Mouse (Mus musculus) brain, embryonic 14.5 days (tissue): Measurements from ENCODE around the gene Rad51c. TPM values are rescaled to one million over a fixed set of nuclear protein-coding genes. Genes with fewer than 3 reads are reported as not detected.
"Not testable (repeated sequence)": the region's sequence is repeated elsewhere in the genome, so short reads cannot be mapped to it uniquely, and the experiment has no call there.

Experiments
- DNase-seq: peaks from one replicate; pipeline ENCODE4 v3.0.0-alpha.2; 2011; ENCODE audit warnings: low read depth
- CTCF ChIP-seq: fragments of 200-500 bp; IDR thresholded peaks from 2 replicates; pipeline ENCODE4 v1.5.1; 2012; ENCODE audit warnings: inconsistent platforms, mild to moderate bottlenecking, moderate library complexity, borderline replicate concordance; ENCODE audit not compliant: insufficient read depth, insufficient read length; ENCODE audit errors: extremely low read depth
- POLR2A ChIP-seq: fragments of 200-500 bp; IDR thresholded peaks from 2 replicates; pipeline ENCODE4 v1.6.1; 2012; ENCODE audit warnings: mild to moderate bottlenecking, inconsistent platforms, borderline replicate concordance; ENCODE audit not compliant: poor library complexity, insufficient read depth, insufficient read length, severe bottlenecking; ENCODE audit errors: extremely low read depth
- polyA plus RNA-seq: library from polyadenylated mRNA; depleted of rRNA; stranded (reverse); fragments of >200 nt; gene quantifications from 2 replicates; pipeline ENCODE4 v1.2.3, GENCODE M21; 2012; rRNA removed

The Rad51c gene
- 5.9 and 7.6 TPM in 2 replicates for polyA plus RNA-seq

DNA sequence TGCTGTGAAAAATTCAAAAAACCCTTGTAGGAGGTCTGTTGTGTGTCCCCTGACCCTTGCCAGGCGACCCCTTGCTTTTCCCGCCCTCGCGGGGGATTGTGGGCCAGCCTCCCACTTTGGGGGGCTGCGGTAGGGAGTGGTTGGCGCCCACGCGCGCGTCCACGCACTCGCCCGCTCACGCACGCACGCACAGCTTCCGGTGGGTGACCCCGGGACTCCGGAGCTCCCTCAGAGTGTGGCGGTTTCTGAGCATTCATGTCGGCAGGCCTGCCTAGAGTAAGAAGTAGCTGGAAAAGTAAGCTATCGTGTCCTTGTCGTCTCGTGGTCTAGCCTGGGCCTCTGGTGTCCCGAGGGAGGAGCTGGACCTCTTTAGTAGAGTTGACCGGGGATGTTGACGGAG is at the start of gene Rad51c, which contains the start of gene Tex14:
TSS of gene Rad51c (minus strand) at position 79 of the 400 bp plus-strand sequence.
TSS of gene Tex14 (plus strand) at position 190 of the 400 bp plus-strand sequence.
- no peak for DNase-seq
- TF ChIP-seq CTCF (no peak), POLR2A (no peak)

DNA sequence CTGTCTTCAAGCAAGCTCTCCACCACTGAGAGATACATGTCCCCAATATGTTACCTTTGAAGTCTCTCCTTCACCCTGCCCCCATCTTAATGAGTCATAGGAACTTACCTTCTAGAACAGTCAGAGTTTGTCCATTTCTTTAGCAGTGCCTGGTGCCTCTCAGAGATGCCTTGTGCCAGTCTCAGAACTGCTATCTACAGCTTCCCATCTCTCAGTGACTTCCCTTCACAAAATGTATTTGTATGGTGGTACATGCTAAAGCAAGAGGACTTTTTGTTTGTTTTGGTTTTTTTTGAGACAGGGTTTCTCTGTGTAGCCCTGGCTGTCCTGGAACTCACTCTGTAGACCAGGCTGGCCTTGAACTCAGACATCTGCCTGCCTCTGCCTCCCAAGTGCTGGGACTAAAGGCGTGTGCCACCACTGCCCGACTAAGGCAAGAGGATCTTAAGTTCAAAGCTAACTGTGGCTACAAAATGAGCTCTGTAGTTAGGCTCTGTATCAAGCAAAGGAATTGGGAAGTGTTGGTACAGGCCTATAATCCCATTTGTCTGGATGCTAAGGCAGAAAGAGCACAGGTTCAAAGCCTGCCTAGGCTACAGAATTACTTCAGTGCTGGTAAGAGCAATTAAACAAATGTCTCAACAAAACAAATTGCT is 49.4 kb upstream of the Rad51c start:
- no peak for DNase-seq
- no peak for TF ChIP-seq CTCF
- no peak for TF ChIP-seq POLR2A

DNA sequence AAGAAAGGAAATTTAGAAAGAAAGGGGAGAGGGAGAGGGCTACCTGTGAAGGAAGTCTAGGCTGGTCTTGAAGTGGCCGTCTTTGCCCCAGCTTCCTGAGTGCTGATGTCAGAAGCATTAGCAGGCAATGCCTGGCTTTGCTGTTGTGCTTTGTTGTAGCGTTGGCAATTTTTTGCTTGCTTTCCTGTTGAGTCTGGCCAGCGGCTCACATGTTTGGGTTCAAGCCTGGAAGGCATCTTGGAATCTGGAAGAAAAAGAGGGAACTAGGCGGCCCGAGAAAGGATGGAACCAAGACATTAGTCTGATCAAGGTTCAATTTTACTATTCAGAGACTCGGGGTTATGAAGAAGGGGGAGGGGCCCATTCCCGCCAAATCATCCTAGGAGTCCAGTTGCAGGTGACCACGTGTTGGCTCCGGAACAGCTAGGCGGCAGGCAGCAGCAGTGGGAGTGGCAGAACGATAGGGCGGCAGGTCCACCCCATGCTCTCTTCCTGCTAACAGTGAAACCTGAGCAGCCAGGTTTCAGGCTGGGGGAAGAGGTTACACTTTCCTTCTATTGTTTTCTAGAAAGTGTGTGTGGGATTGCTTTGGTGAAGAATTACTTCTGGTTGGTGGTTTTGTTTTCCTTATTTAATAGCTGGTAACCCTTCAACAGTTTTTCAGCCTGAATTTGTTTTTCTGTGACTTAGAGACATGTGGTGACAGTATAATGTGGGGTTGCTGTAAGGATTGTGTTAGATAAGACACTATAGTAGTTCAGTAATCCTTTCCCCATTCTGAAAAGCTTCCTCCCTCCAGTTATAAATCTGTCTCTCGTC is 48.7 kb upstream of the Rad51c start:
- TF ChIP-seq POLR2A (no peak), CTCF (no peak)

DNA sequence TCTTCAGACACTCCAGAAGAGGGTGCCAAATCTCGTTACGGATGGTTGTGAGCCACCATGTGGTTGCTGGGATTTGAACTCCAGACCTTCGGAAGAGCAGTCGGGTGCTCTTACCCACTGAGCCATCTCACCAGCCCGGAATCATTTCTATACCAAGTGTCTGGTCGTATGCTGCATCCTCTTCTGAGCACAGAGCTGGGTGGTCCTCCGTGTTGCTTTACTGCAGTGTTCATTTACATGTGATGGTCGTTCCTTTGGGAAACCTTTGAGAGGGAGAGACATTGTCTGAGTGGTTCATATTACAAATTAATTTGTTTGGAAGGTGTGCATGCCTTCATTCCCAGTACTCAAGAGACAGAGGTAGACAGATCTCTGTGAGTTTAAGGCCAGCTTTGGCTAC is 48.0 kb upstream of the Rad51c start:
- DNase-seq = not testable (repeated sequence)

More for the DNA sequence above, 48.7 kb upstream of the Rad51c start:
- DNase-seq = no peak

DNA sequence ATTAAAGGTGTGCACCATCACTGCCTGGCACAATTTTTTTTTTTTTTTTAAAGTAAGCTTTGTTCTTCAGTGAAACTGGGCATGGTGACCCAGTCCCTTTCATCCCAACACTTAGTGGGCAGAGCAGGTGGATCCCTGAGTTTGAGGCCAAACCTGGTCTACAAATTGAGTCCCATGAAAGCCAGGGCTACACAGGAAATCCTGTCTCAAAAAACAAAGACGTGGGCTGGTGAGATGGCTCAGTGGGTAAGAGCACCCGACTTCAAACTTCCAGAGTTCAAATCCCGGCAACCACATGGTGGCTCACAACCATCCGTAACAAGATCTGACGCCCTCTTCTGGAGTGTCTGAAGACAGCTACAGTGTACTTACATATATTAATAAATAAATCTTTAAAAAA is 45.1 kb upstream of the Rad51c start:
- not testable (repeated sequence) for DNase-seq

DNA sequence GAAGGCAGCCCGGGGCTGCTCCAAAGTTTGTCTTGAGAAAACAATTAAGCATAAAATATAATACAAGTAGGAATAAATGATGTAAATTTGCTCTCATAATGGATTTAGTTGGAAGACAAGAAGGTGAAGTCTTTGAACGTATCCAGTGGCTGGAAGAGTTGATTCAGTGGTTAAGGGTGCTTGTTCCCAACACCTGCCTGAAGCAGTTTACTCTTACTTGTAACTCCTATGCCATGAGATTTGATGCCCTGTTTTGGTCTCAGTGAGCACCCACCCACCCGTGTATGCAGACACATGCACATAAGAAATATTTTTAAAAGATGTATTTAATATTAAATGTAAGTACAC is 44.4 kb upstream of the Rad51c start:
- DNase-seq = no peak
- TF ChIP-seq CTCF = no peak
- no peak for TF ChIP-seq POLR2A

- peak; percentile 89 for DNase-seq
Observed at GRCm38 (mm10) chr11:87448476-87449199, 43.9 kb upstream of the Rad51c start.

DNA sequence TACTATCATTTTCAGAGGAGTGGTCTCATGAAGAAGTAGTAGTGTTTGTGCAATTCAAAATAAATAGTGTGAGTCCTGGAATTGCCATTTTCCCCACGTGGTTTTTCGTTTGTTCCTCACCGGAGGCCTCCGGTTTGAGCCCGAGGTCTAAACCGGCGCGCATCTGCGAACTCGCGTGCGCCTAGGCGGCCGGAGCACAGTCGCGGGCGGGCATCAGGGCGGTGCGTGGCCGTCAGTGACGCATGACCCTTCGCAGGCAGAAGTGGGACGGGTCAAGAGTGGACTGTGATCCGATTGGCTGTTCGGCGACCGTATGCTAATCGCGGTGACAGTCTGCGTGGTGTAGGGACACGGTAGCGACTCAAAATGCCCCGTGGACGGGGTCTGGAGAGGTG is 43.3 kb upstream of the Rad51c start:
- DNase-seq = peak; percentile 86

- no peak for DNase-seq
- TF ChIP-seq POLR2A = no peak
- no peak for TF ChIP-seq CTCF
Observed at GRCm38 (mm10) chr11:87447429-87447828, 42.7 kb upstream of the Rad51c start.

DNA sequence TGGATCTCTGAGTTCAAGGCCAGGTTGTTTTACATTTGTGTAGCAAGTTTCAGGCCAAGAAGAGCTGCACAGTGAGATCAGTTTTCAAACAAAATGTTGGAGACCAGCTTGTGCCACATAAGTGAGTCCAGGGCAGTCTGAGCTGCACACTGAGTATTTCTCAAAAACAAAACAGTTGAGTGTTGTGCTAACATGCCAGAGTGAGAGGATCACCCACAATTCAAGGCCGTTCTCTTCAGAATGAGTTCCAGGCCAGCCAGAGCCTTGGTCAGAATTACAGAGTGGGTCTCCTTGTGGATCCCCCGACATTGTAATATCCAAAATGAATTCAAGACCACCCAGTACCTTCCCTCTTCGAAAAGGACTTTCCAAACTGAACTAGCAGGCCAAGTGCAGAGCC is 41.4 kb upstream of the Rad51c start:
- TF ChIP-seq POLR2A (no peak), CTCF (no peak)
- no peak for DNase-seq

- not testable (repeated sequence) for DNase-seq
Observed at GRCm38 (mm10) chr11:87445593-87445992, 40.8 kb upstream of the Rad51c start.

GRCm38 (mm10) chr11:87444735-87445428 is 40.1 kb upstream of the Rad51c start:
- TF ChIP-seq POLR2A (no peak), CTCF (no peak)
- no peak for DNase-seq

DNA sequence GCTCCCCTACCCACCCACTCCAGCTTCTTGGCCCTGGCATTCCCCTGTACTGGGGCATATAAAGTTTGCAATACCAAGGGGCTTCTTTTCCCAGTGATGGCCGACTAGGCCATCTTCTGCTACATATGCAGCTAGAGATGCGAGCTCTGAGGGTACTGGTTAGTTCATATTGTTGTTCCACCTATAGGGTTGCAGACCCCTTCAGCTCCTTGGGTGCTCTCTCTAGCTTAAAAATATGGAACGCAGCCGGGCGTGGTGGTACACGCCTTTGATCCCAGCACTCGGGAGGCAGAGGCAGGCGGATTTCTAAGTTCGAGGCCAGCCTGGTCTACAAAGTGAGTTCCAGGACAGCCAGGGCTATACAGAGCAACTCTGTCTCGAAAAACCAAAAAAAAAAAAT is 39.3 kb upstream of the Rad51c start:
- DNase-seq = not testable (repeated sequence)
